11 mouse cellular contexts compared by ENCODE assay signal in genomic region chr5:122525238-122525931, GRCm38 (mm10). TPM values are rescaled to one million over a fixed set of nuclear protein-coding genes. Genes with fewer than 3 reads are reported as not detected.
DNase-seq lines count a peak whose midpoint lies in the region; ATAC-seq and TF ChIP-seq lines count a peak whose summit lies in the region.
"Had no signal": no experiment of that assay in that cellular context is flagged by ENCODE, and none has a peak within 500 bp of the region (broad histone marks: within the 10 kb centered on the region; RNA-seq: fewer than 3 reads in every experiment).

No protein-coding gene starts in this region.

- TF ChIP-seq CTCF in midbrain, postnatal 0 days (IDR thresholded peaks at IDR 0.05), result no peak

- H3K9me3 ChIP-seq in midbrain, postnatal 0 days (ENCODE audit: low read length), result no peaks in the 10 kb centered on the region
- no peaks in the 10 kb centered on the region for H3K9me3 ChIP-seq in midbrain, embryonic 15.5 days
- H3K9me3 ChIP-seq in stomach, embryonic 15.5 days, result no peaks in the 10 kb centered on the region
- H3K9me3 ChIP-seq: hindbrain, embryonic 12.5 days had no signal

- H3K9ac ChIP-seq in midbrain, postnatal 0 days (replicated peaks; ENCODE audit: low read length, poor library complexity, severe bottlenecking), result no peak overlapping the region
- no peak overlapping the region for H3K9ac ChIP-seq in midbrain, embryonic 15.5 days
- no peak overlapping the region for H3K9ac ChIP-seq in stomach, embryonic 15.5 days
- H3K9ac ChIP-seq: hindbrain, embryonic 12.5 days had no signal

- H3K36me3 ChIP-seq in midbrain, postnatal 0 days (ENCODE audit: insufficient read depth, low read length), result no peaks in the 10 kb centered on the region
- no peaks in the 10 kb centered on the region for H3K36me3 ChIP-seq in midbrain, embryonic 15.5 days (replicated peaks)
- H3K36me3 ChIP-seq in stomach, embryonic 15.5 days, result no peaks in the 10 kb centered on the region
- H3K36me3 ChIP-seq: hindbrain, embryonic 12.5 days had no signal

- no peaks in the 10 kb centered on the region for H3K4me1 ChIP-seq in midbrain, postnatal 0 days (ENCODE audit: insufficient read depth, low read length)
- H3K4me1 ChIP-seq in midbrain, embryonic 15.5 days, result peaks cover 5% of the 10 kb centered on the region; the same call in 1 of the 2 replicates
- peaks cover 52% of the 10 kb centered on the region for H3K4me1 ChIP-seq in stomach, embryonic 15.5 days

- peak; percentile 47; the same call in 1 of the 2 replicates for ATAC-seq in frontal cortex, adult (ENCODE audit: low TSS enrichment)
- ATAC-seq in midbrain, postnatal 0 days (ENCODE audit: low FRiP score), result no peak
- ATAC-seq in midbrain, embryonic 15.5 days (replicated peaks), result no peak
- no peak for ATAC-seq in stomach, embryonic 15.5 days (ENCODE audit: insufficient read depth, low FRiP score, low read depth)
- ATAC-seq in monocyte, adult 5-6 weeks (replicated peaks; ENCODE audit: insufficient number of reproducible peaks, low FRiP score, low TSS enrichment, poor library complexity, severe bottlenecking), result no peak
- ATAC-seq: Patski had no signal

- peak overlapping the region; percentile 55 for H3K27ac ChIP-seq in midbrain, postnatal 0 days (ENCODE audit: low read depth, low read length)
- no peak overlapping the region for H3K27ac ChIP-seq in midbrain, embryonic 15.5 days
- peak overlapping the region; percentile 79 for H3K27ac ChIP-seq in stomach, embryonic 15.5 days
- H3K27ac ChIP-seq: hindbrain, embryonic 12.5 days had no signal

- H3K27me3 ChIP-seq in midbrain, postnatal 0 days (ENCODE audit: insufficient read depth, low read length), result no peaks in the 10 kb centered on the region
- H3K27me3 ChIP-seq in midbrain, embryonic 15.5 days (replicated peaks), result no peaks in the 10 kb centered on the region
- no peaks in the 10 kb centered on the region for H3K27me3 ChIP-seq in stomach, embryonic 15.5 days (replicated peaks)
- H3K27me3 ChIP-seq: hindbrain, embryonic 12.5 days; Patski had no signal

- H3K4me2 ChIP-seq in midbrain, postnatal 0 days (ENCODE audit: low read depth, low read length, poor library complexity, severe bottlenecking), result no peak overlapping the region
- no peak overlapping the region for H3K4me2 ChIP-seq in midbrain, embryonic 15.5 days
- no peak overlapping the region for H3K4me2 ChIP-seq in stomach, embryonic 15.5 days
- H3K4me2 ChIP-seq: hindbrain, embryonic 12.5 days had no signal

- no peak overlapping the region for H3K4me3 ChIP-seq in midbrain, postnatal 0 days (ENCODE audit: low read depth, low read length)
- no peak overlapping the region for H3K4me3 ChIP-seq in midbrain, embryonic 15.5 days
- H3K4me3 ChIP-seq in stomach, embryonic 15.5 days (replicated peaks), result no peak overlapping the region
- H3K4me3 ChIP-seq: hindbrain, embryonic 12.5 days had no signal

- WGBS in midbrain, postnatal 0 days, result 81% methylated on average over 14 of the region's 14 CpGs
- 87% methylated on average over 14 of the region's 14 CpGs for WGBS in midbrain, embryonic 15.5 days
- WGBS in stomach, embryonic 15.5 days, result 43% methylated on average over 14 of the region's 14 CpGs

- DNase-seq in frontal cortex, adult 2 months (ENCODE audit: extremely low spot score in 1 of 2, low spot score in 1 of 2), result no peak
- no peak for DNase-seq in midbrain, postnatal 0 days (ENCODE audit: low spot score)
- DNase-seq in kidney, postnatal 10 days, result peak; percentile 21
- DNase-seq in spleen, postnatal 4 days (ENCODE audit: low spot score in 2 of 2), result no peak
- DNase-seq: spleen, adult 18-20 months had no signal

RNA-seq across cellular contexts. Expression of gene Atp2a2, which starts 23.4 kb away (rescaled TPM):
- polyA plus RNA-seq in frontal cortex, adult 2 months (2012; rRNA removed), result 269 and 275 TPM in 2 replicates
- 202 and 210 TPM in 2 replicates for total RNA-seq in midbrain, postnatal 0 days (2014; rRNA removed)
- polyA plus RNA-seq in midbrain, postnatal 0 days (2015; fragmentation: Nextera tagmentation; extraction: Ambion mirVana), result 40.4 and 45.2 TPM in 2 replicates
- 46.3 and 47.7 TPM in 2 replicates for polyA plus RNA-seq in midbrain, embryonic 15.5 days (2015; fragmentation: Nextera tagmentation; extraction: Ambion mirVana)
- polyA plus RNA-seq in stomach, embryonic 15.5 days (2015; fragmentation: Nextera tagmentation; extraction: Ambion mirVana), result 33.5 and 35.7 TPM in 2 replicates
- total RNA-seq in monocyte, adult 5-6 weeks (2017), result 84.0 to 111 TPM (median 86.3 TPM) in 3 replicates
